Mouse (Mus musculus) ES-CJ7 (cell line): ENCODE data around the gene AI837181.
A peak's percentile ranks its signal among the peaks of the same experiment; 100 is the strongest.

ENCODE experiments used
- DNase-seq: peaks from one replicate; pipeline ENCODE4 v3.0.0; 2011; ENCODE audit warnings: low read depth, low spot score

Gene AI837181

DNA sequence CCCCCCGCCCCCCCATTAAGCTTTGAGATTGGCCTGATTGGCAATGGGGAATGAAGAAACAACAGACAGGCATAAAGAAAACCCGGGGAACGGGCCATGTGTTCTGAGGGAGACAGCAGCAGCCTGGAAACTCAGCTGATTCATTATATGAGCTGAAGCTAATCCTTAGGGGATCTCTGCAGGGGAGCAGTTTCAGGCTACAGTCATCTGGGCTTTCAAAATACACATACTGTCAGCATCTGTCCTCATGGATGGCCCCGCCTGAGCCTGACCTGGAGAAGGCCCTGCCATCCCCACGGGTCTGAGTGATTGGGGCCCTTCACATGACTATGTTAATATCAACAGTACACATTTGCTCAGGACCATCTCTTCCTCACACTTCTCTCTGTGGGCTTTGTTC, 46.9 kb downstream of the AI837181 start:
- DNase-seq: no peak

DNA sequence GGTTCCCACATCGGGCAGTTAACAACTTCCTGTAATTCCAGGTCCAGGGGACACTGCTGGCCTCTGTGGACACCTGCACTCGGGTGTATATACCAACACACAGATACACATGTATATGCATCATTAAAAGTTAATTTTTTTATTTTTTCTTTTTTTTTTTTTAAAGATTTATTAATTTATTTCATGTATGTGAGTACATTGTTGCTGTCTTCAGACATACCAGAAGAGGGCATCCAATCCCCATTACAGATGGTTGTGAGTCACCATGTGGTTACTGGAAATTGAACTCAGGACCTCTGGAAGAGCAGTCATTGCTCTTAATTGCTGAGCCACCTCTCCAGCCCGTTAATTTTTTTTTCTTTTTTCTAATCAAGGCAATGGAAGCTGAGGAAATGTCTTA, 47.9 kb downstream of the AI837181 start:
- no peak for DNase-seq

DNA sequence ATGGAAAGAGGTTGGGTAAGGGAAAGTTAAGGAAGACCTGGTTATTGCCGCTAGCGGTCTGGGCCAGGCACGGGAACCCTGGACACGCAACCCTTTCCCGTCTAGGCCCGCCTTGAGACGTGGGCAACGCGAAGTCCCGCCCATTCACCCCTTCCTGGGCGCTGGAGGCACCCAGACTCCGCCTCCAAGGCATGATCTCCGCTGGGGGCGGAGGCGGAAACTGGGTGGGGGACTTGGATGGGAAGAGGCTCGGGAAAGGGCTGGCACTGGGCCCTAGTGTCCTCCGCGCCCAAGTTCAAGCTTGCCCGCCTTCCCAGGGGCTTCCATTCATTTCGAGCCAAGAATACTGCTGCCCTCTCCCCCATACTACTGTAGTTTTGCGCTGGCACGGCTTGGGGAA, 48.8 kb downstream of the AI837181 start, which contains the start of gene Efemp2:
Gene Efemp2 (plus strand): TSS at position 235 of the 400 bp plus-strand sequence.
- DNase-seq: peak; percentile 76

DNA sequence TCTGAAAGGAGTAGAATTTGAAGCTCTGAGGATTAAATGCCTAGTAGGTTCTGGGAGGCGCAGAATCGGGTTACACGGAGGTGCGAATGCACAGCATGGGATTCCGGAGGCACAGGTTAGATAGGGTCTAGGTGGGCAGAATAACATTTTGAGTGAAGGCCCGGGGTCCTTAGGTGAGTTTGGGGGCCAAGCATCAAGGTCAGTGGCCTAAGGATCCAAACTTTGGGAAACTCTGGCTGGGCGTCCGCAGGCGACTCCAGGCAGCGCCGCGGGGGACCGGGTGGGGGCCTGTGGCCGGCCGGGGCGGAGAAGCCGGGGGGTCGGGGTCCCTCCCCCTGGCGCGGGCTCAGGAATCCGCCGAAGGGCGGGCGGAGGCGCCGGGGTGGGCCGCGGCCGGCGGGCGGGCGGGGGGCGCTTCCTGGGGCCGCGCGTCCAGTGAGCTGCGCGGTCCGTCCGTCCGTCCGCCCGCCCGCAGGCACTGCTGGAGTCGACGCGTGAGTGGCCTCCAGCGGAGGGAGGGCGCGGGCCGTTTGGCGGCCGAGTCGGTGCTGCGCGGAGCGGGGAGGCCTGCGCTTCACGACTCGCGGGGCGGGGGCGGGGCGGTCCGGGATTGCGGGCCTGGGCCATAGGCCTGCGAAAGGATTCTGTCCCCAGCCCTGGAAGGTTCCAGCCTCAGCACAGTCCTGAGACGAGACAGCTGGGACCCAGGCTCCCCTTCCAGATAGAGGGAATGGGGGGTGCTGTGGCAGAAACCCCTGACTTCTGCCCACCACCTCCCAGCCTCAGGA, 49.5 kb downstream of the AI837181 start:
- no peak for DNase-seq

DNA sequence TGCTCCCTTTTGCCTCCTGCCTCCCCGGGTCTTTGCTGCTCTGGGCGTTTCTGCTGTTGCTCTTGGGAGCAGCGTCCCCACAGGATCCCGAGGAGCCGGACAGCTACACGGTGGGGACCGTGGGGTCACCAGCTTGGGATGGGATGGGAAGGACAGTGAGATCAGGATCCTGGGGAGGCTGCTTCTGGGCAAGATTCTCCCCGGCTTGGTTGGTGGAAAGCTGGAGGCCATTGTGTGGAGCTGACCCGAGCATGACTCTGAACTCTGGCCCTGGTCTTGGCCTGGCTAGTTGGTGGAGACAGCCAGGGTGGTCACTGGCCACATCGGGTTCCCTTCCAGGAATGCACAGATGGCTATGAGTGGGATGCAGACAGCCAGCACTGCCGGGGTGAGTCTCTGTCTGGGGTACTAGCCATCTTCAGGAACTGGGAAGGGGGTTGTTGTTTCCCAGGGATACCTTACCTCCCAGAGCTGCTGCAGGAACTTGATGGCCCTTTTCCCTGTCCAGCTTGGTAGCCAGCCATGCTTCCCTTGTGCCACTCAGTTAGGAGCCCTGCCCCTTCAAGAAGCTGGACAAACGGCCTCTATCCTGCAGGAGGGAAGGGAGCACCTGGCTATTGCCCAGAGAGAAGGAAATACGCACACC, 50.2 kb downstream of the AI837181 start:
- DNase-seq: no peak
